Mouse (Mus musculus) liver, adult (tissue): ENCODE results near the gene Gtse1.

Experiments
- GATA4 ChIP-seq: IDR thresholded peaks from 2 replicates; pipeline ENCODE4 v1.6.1; 2014; ENCODE audit warnings: mild to moderate bottlenecking, low read length; ENCODE audit not compliant: insufficient replicate concordance

The Gtse1 gene

GRCm38 (mm10) chr15:85841796-85842360 lies 17.7 kb upstream of the Gtse1 start:
- TF ChIP-seq GATA4: no peak

- TF ChIP-seq GATA4: no peak
Observed at GRCm38 (mm10) chr15:85845071-85845470, 14.5 kb upstream of the Gtse1 start.

- no peak for TF ChIP-seq GATA4
Observed at GRCm38 (mm10) chr15:85851656-85852392, 7.7 kb upstream of the Gtse1 start.

- no peak for TF ChIP-seq GATA4
Observed at GRCm38 (mm10) chr15:85858980-85859489, 510 bp upstream of the Gtse1 start.

- TF ChIP-seq GATA4: no peak
Observed at GRCm38 (mm10) chr15:85867696-85868095, 8.2 kb downstream of the Gtse1 start.

- no peak for TF ChIP-seq GATA4
Observed at GRCm38 (mm10) chr15:85877336-85877735, 17.8 kb downstream of the Gtse1 start.

GRCm38 (mm10) chr15:85878848-85879497 lies 19.4 kb downstream of the Gtse1 start, which contains the start of gene Trmu:
Gene Trmu, plus strand, starts transcription at chr15:85879312.
- TF ChIP-seq GATA4: no peak; the same call in 1 of the 2 replicates

- TF ChIP-seq GATA4: no peak
Observed at GRCm38 (mm10) chr15:85879498-85879895, 20.0 kb downstream of the Gtse1 start.

- TF ChIP-seq GATA4: no peak
Observed at GRCm38 (mm10) chr15:85885606-85886005, 26.1 kb downstream of the Gtse1 start.

- TF ChIP-seq GATA4: no peak
Observed at GRCm38 (mm10) chr15:85889235-85889634, 29.7 kb downstream of the Gtse1 start.

GRCm38 (mm10) chr15:85891971-85892370 lies 32.4 kb downstream of the Gtse1 start:
- TF ChIP-seq GATA4: no peak

GRCm38 (mm10) chr15:85892498-85893118 lies 33.1 kb downstream of the Gtse1 start:
- no peak for TF ChIP-seq GATA4

- no peak for TF ChIP-seq GATA4
Observed at GRCm38 (mm10) chr15:85893871-85894270, 34.3 kb downstream of the Gtse1 start.

GRCm38 (mm10) chr15:85896284-85896683 lies 36.7 kb downstream of the Gtse1 start:
- TF ChIP-seq GATA4: no peak

- no peak for TF ChIP-seq GATA4
Observed at GRCm38 (mm10) chr15:85897113-85897512, 37.6 kb downstream of the Gtse1 start.

- TF ChIP-seq GATA4: no peak
Observed at GRCm38 (mm10) chr15:85899396-85899795, 39.9 kb downstream of the Gtse1 start.

- TF ChIP-seq GATA4: no peak
Observed at GRCm38 (mm10) chr15:85900318-85900717, 40.8 kb downstream of the Gtse1 start.
